Mouse (Mus musculus): Measurements from ENCODE around the gene Flot1.

GRCm38 (mm10) chr17:35842006-35842405, 19.0 kb downstream of the Flot1 start:
- TF ChIP-seq POLR2A (IDR thresholded peaks at IDR 0.05; ENCODE audit: extremely low read depth, insufficient read depth, low read length) (no peak), CTCF (IDR thresholded peaks at IDR 0.05; ENCODE audit: extremely low read depth, insufficient read depth, low read length) (no peak)
